Mouse (Mus musculus) bone marrow macrophage, adult 2 months (primary cell): ENCODE data around the gene Gm10392. TPM values are rescaled to one million over a fixed set of nuclear protein-coding genes. Genes with fewer than 3 reads are reported as not detected.

Experiments used
- H3K27ac ChIP-seq: 2 replicates; pipeline ENCODE4 v1.5.1; 2012; ENCODE audit warnings: low read depth, low read length; ENCODE audit not compliant: insufficient read depth
- H3K4me1 ChIP-seq: 2 replicates; pipeline ENCODE4 v1.6.1; 2012; ENCODE audit warnings: low read length; ENCODE audit not compliant: control insufficient read depth, insufficient read depth
- H3K4me3 ChIP-seq: 2 replicates; pipeline ENCODE4 v1.5.1; 2012; ENCODE audit warnings: mild to moderate bottlenecking, low read length, moderate library complexity; ENCODE audit not compliant: insufficient read depth
- CTCF ChIP-seq: IDR thresholded peaks from 2 replicates; pipeline ENCODE4 v1.5.1; 2012; ENCODE audit warnings: low read depth, mild to moderate bottlenecking, low read length, moderate library complexity
- POLR2A ChIP-seq: IDR thresholded peaks from 2 replicates; pipeline ENCODE4 v1.6.1; 2012; ENCODE audit warnings: mild to moderate bottlenecking, low read depth, low read length, borderline replicate concordance
- polyA plus RNA-seq: library from polyadenylated mRNA; stranded (reverse); fragments of >200 nt; gene quantifications from 2 replicates; pipeline ENCODE4 v1.2.4, GENCODE M21; 2012; ENCODE audit not compliant: missing spikeins, insufficient read depth, insufficient read length

The Gm10392 gene
- polyA plus RNA-seq, 1 experiment, result 0.32 TPM

- TF ChIP-seq CTCF (peak; percentile 98), POLR2A (no peak)
- Histone ChIP-seq H3K27ac (no peak overlapping the region), H3K4me1 (peaks cover 10% of the 10 kb centered on the region), H3K4me3 (peak overlapping the region; percentile 52)
Measured at GRCm38 (mm10) chr11:77508068-77509021, 10.7 kb downstream of the Gm10392 start.

- H3K4me1 ChIP-seq, result peaks cover 8% of the 10 kb centered on the region
- TF ChIP-seq CTCF (no peak), POLR2A (no peak)
- no peak overlapping the region for H3K27ac ChIP-seq
- no peak overlapping the region for H3K4me3 ChIP-seq
Measured at GRCm38 (mm10) chr11:77507426-77507825, 11.6 kb downstream of the Gm10392 start.

DNA sequence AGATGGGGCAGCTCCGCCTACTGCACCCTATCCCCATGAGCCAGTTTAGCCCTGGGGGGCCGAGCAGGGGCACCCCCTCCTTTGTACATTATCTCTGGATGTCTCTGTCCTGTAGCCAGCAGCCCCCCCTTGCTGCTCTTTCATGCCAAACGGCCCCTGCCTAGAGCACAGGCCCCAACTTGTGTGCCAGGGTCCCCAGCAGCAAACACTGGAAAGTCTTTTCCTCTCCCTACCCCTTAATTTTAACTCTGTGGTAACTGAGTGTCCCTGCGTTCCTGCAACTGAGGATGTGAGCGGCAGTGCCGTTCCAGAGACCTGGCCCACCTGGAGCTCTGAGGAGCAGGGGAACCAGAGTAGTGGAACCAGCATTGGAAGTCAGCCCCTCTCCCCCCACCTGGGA is 12.1 kb downstream of the Gm10392 start:
- TF ChIP-seq POLR2A (no peak), CTCF (no peak)
- Histone ChIP-seq H3K27ac (no peak overlapping the region), H3K4me3 (no peak overlapping the region), H3K4me1 (peaks cover 4% of the 10 kb centered on the region)

DNA sequence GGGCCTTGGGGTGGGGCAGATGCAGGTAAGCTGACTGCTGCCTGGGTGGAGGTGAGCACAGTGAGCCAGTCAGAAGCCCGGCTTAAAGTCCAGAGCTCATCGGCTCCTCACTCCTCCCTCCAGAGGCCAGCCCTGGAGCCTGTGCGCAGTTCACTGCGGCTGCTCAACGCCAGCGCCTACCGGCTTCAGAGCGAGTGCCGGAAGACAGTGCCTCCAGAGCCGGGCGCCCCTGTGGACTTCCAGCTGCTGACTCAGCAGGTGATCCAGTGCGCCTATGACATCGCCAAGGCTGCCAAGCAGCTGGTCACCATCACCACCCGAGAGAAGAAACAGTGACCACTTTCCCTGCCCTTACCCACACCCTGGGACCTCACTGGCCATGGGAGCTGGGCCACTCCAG is 12.7 kb downstream of the Gm10392 start:
- H3K4me3 ChIP-seq, result no peak overlapping the region
- H3K27ac ChIP-seq, result no peak overlapping the region
- H3K4me1 ChIP-seq, result peaks cover 4% of the 10 kb centered on the region
- TF ChIP-seq POLR2A, result no peak

DNA sequence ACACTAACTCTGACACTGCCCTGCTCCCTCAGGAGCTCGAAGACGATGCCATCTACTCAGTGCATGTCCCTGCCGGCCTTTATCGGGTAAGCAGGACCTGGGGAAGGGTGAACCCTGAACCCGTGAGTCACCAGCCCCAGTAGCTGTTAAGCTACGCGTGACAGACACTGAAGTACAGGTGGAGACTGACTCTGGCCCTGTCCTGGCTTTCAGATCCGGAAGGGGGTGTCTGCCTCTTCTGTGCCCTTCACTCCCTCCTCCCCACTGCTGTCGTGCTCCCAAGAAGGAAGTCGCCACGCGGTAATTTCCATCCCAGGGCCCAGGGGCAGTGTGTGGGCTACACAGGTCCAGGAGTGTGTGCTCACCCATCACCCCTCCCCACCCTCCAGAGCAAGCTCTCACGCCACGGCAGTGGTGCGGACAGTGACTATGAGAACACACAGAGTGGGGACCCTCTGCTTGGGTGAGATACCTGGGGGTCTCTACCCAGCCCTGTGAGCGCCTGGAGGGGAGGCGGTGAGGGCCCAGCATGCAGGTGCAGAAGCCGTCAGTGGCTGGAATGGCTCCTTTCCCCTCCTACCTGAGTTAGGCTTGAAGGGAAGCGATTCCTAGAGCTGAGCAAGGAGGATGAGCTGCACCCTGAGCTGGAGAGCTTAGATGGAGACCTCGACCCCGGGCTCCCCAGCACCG is 13.6 kb downstream of the Gm10392 start:
- no peak for TF ChIP-seq CTCF
- no peak for TF ChIP-seq POLR2A
- peaks cover 4% of the 10 kb centered on the region for H3K4me1 ChIP-seq
- no peak overlapping the region for H3K27ac ChIP-seq
- H3K4me3 ChIP-seq, result no peak overlapping the region

DNA sequence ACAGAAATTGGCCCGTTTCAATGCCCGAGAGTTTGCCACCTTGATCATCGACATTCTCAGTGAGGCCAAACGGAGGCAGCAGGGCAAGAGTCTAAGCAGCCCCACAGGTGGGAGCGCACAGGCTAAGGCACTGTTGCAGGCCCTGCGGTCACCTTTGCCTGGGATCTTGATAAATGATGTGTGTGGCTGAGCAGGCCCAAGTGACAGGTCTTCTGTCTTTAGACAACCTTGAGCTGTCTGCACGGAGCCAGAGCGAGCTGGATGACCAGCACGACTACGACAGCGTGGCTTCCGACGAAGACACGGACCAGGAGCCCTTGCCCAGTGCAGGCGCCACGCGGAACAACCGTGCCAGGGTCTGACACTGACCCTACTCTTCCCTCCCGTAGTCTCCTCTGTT is 14.6 kb downstream of the Gm10392 start:
- TF ChIP-seq POLR2A (no peak), CTCF (no peak)
- Histone ChIP-seq H3K4me1 (peaks cover 4% of the 10 kb centered on the region), H3K4me3 (no peak overlapping the region), H3K27ac (no peak overlapping the region)

DNA sequence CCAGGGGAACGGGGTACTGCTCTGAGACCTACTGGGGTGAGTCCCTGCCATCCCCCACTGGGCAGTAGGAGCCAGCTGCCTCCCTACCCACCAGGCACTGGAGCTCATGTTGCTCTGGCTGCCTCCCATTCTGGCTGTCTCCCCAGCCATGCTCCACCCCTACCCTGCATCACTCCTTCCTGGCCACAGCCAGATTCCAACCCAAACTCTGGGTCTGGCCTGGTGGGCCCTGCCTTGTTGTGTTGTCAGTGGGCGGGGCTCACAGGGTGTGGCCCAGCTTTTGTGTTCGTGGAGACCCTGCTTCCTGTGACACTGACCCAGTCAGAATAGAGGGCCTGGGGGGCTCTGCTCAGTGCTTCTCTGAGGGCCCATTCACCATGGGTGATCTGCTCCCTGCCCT is 15.5 kb downstream of the Gm10392 start:
- no peak overlapping the region for H3K4me3 ChIP-seq
- TF ChIP-seq POLR2A (no peak), CTCF (no peak)
- peaks cover 4% of the 10 kb centered on the region for H3K4me1 ChIP-seq
- no peak overlapping the region for H3K27ac ChIP-seq

DNA sequence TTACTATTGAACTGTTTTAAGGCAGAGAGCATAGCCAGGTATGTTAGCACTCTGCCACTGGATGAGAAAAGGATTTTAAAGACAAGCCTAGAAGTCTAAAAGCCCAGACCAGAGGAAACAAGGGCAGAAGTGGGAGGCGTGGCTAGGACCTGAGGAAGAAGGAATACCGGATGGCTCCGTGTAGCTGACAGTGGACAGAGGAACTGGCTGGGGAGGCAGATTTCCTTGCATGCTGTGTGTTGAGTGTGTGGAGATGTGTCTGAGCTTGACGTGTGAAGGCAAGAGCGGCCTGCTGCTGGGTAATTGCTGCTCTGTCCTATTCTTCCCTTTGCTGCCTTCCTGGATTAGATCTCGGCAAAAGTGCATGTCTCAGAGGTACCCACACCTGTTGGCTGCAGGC is 16.5 kb downstream of the Gm10392 start:
- peaks cover 8% of the 10 kb centered on the region for H3K4me1 ChIP-seq

DNA sequence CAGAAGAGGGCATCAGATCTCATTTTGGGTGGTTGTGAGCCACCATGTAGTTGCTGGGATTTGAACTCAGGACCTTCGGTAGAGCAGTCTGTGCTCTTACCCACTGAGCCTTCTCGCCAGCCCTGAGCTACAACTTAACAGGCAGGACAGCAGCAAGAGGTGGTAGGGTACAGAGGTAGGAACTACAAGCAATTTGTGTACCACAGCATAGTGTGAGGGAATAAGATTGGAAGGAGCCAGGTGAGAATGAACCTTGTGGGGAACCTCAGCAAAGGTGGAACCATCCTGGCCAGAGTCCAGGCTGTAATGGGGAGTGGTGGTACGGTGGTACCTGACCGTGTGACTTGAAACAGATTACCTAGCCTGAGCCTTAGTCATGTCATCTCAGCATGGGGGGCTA is 17.0 kb downstream of the Gm10392 start:
- Histone ChIP-seq H3K4me3 (no peak overlapping the region), H3K27ac (no peak overlapping the region), H3K4me1 (peaks cover 13% of the 10 kb centered on the region)
- TF ChIP-seq CTCF (no peak), POLR2A (no peak)

More for the DNA sequence above, 16.5 kb downstream of the Gm10392 start:
- TF ChIP-seq POLR2A (no peak), CTCF (no peak)
- no peak overlapping the region for H3K27ac ChIP-seq
- no peak overlapping the region for H3K4me3 ChIP-seq

DNA sequence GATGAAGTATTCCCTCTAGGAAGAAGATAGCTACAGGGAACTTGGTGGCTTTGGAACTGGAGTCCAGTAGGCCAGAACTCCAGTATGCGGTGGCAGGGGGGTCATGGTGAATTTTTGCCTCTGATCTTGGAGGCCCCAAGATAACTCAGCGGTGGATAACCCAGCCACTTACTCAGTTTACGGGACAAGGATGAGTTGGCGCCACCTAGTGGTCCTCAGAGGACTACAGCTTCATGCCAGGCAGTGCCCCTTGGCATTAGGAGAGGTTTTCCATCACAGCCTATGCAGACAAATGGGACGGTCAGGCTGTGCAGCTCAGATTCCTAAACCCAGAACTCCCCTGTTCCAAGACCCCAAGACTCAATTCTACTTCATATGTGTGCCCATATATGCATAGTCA is 17.6 kb downstream of the Gm10392 start:
- H3K27ac ChIP-seq, result no peak overlapping the region
- H3K4me1 ChIP-seq, result peaks cover 17% of the 10 kb centered on the region
- no peak overlapping the region for H3K4me3 ChIP-seq
- TF ChIP-seq CTCF (peak; percentile 58), POLR2A (no peak)
